Mouse (Mus musculus) adrenal gland, postnatal 25 days (tissue): Measurements from ENCODE around the gene Heatr6. TPM values are rescaled to one million over a fixed set of nuclear protein-coding genes. Genes with fewer than 3 reads are reported as not detected.

Source experiments
- DNase-seq: peaks from one replicate; pipeline ENCODE4 v3.0.0; 2021; ENCODE audit warnings: mixed read lengths
- long read RNA-seq: library from polyadenylated mRNA; stranded (forward); transcript quantifications from one replicate; pipeline ENCODE4 v2.0.0, GENCODE M21; 2021
- total RNA-seq: library from RNA; stranded (reverse); gene quantifications from 2 replicates; pipeline ENCODE4 v1.2.3, GENCODE M21; 2021

The Heatr6 gene
- 17.0 and 17.1 TPM in 2 replicates for total RNA-seq
- long read RNA-seq, full-length matches to known transcripts: 3 of 13 reads
- long read RNA-seq, partial matches to known transcripts: 9 of 13 reads
- long read RNA-seq, other reads (novel, unspliced or antisense): 1 of 13 reads

DNA sequence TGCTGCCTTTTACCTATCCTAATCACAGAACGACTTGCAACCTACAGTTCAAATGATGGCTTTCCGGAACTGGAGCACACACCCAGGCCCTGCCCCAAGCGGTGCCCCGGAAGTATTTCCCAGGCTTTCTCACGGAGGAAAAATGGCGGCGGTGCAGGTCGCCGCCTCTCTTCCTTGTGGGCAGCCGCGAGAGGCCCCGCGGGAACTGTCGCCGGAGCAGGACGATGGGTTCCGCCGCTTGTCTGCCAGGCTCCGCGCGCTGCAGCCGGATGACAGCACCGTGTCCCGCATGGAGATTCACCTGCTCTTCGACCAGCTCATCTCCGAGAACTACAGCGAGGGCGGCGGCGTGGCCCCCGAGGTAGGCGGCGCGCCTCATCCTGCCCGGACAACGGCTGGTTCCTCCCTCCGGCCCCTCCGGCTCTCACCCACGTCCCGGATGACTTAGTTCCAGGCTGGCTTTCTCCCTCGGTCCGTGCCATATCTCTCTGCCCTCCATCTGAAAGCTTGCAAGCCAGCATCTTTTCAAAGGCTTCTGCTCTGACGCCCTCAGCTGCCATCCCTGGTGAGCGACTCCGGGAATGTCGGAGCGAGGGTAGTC lies at the start of gene Heatr6:
Gene Heatr6, plus strand, starts transcription at position 116 of the 601 bp plus-strand sequence.
- peak; percentile 89 for DNase-seq

- DNase-seq: no peak
These were observed 49.8 kb upstream of the Heatr6 start, which contains the start of gene Wfdc17 for GRCm38 (mm10) chr11:83703705-83704104. Wfdc17 (plus strand) TSS chr11:83703991.

- no peak for DNase-seq
These were observed 44.8 kb upstream of the Heatr6 start, which contains the start of gene Wfdc18 for GRCm38 (mm10) chr11:83708715-83709114. Wfdc18 (plus strand) TSS chr11:83709015.

GRCm38 (mm10) chr11:83709683-83710082 lies 43.8 kb upstream of the Heatr6 start:
- DNase-seq: no peak

- DNase-seq: no peak
These were observed 40.8 kb upstream of the Heatr6 start for GRCm38 (mm10) chr11:83712671-83713070.

DNA sequence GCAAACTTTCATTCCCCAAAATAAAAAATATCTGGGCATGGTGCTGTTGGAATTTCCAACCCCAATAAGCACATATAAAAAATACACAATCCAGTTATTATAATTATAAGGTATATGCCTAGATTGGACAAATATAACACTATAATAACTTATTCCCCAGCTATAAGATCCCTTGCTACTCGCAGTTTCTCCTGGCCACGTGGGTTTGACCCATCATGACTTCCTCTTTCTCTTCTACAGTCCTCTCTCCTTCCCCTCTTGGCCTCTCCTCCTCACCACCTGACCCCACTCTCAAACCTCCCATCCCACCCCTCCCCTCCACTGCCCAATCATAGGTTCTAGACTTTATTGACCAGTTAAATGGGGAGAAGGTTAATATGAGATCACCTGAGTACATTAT lies 39.6 kb upstream of the Heatr6 start:
- DNase-seq: no peak

- peak; percentile 9 for DNase-seq
These were observed 36.3 kb upstream of the Heatr6 start for GRCm38 (mm10) chr11:83717042-83717665.

DNA sequence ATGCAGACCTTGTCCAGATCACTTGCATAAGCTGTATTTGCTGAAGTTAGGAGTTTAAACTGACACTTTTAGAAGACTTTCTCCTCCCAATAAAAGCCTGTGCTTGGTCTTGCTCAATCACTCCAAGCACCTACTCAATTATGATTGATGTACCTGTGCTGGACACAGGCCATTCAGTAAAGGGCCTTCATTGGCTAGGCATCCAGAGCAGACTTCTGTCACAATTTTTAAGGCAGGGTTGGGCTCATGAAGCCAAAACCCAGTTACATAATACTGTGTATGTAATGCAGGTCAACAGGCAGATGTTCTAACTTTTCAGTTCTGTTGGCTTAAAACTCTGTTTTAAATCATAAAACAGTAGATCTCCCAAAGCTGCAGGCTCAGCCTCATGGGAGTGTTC lies 32.7 kb upstream of the Heatr6 start:
- DNase-seq: no peak

GRCm38 (mm10) chr11:83728757-83729432 lies 24.6 kb upstream of the Heatr6 start:
- DNase-seq: no peak

GRCm38 (mm10) chr11:83731116-83731515 lies 22.4 kb upstream of the Heatr6 start:
- DNase-seq: no peak

DNA sequence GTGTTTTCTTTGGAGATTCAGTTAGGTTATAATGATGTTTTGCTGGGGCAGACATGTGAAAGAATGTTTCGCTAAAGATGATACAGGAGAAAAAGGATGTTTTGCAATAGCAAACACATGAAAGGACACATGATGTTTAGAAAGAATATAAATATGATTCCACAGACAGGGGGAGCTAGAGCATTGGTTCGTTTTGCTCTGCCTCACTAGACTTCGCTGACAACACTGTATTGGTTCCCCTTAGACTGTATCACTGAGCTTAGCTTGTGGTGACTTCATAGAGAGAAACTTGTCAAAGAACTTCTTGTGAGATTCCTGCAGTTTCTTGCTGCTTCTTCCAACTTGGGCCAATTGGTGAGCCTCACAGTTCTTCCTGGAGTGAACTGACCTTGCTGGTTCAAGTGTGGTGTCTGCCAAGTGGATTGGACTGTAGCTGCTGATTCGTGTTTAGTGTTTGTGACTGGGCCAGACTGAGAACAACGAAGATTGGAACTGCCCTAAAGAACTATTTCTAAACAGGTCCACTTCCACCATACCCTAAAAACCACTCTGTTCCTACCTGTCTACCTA lies 20.3 kb upstream of the Heatr6 start:
- DNase-seq: no peak

GRCm38 (mm10) chr11:83734215-83734614 lies 19.3 kb upstream of the Heatr6 start:
- DNase-seq: no peak

GRCm38 (mm10) chr11:83735881-83736280 lies 17.6 kb upstream of the Heatr6 start:
- no peak for DNase-seq

- DNase-seq: no peak
These were observed 16.4 kb upstream of the Heatr6 start for GRCm38 (mm10) chr11:83737109-83737558.

- peak; percentile 71 for DNase-seq
These were observed 14.3 kb upstream of the Heatr6 start for GRCm38 (mm10) chr11:83739241-83739640.

GRCm38 (mm10) chr11:83740443-83740991 lies 13.0 kb upstream of the Heatr6 start:
- DNase-seq: no peak

GRCm38 (mm10) chr11:83741841-83742240 lies 11.7 kb upstream of the Heatr6 start:
- DNase-seq: no peak

- DNase-seq: no peak
These were observed 10.7 kb upstream of the Heatr6 start for GRCm38 (mm10) chr11:83742731-83743355.

GRCm38 (mm10) chr11:83743525-83743924 lies 10.0 kb upstream of the Heatr6 start:
- no peak for DNase-seq

- no peak for DNase-seq
These were observed 7.3 kb upstream of the Heatr6 start for GRCm38 (mm10) chr11:83746152-83746551.

DNA sequence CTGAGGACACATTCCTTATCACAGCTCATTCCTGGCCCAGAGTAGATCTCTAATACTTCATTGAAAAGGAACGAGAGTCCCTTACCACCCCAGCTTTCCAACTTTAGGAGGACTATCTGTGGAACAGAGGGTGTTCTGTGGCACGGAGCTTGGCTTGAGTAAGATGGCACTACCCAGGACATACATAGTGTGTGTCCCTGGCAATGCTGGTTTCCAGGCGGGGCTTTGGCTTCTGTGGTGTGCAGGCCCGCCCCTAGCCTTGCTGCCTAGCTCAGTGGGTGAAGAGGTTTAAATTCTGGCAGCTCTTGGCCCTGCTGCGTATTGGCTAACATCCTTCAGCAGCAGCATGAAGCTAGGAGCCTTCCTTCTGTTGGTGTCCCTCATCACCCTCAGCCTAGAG lies 6.8 kb upstream of the Heatr6 start, which contains the start of gene Wfdc21:
Gene Wfdc21, plus strand, starts transcription at position 260 of the 400 bp plus-strand sequence.
- DNase-seq: no peak
